Mouse (Mus musculus): Measurements from ENCODE around the gene Npnt. TPM values are rescaled to one million over a fixed set of nuclear protein-coding genes. Genes with fewer than 3 reads are reported as not detected.
A peak's percentile ranks its signal among the peaks of the same experiment; 100 is the strongest.

Npnt gene
- polyA plus RNA-seq, 1 experiment from 2014 or later = 48.0 TPM

DNA sequence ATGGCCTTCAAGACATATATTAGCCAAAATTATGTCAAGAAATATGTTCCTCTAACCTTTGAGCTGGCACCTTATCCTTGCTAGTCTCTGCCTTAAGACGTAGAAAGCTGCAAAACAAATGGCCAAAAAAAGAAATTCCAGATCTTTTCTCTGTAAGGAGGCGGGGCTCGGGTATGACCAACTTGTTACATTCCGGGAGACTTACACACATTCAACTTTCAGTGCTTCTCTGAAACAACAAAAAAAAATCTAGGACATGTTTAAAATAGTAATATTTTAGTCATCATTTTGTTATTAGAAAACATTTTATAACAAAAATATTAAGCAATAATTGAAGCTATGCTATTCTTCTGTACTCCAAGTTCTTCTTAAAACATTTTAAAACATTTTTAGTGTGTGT lies 18.6 kb downstream of the Npnt start:
- Histone ChIP-seq H3K36me3 (ENCODE audit: control insufficient read depth, insufficient read depth, low read length) (no peaks in the 10 kb centered on the region), H3K9me3 (ENCODE audit: control insufficient read depth, low read length) (no peaks in the 10 kb centered on the region), H3K27me3 (ENCODE audit: control insufficient read depth, insufficient read depth, low read length) (no peaks in the 10 kb centered on the region), H3K4me2 (replicated peaks; ENCODE audit: low read depth) (no peak overlapping the region), H3K4me1 (replicated peaks; ENCODE audit: control insufficient read depth, insufficient read depth) (no peaks in the 10 kb centered on the region), H3K27ac (replicated peaks) (no peak overlapping the region), H3K9ac (ENCODE audit: low read length) (no peak overlapping the region), H3K4me3 (ENCODE audit: low read depth, low read length) (no peak overlapping the region)
- WGBS = 64% methylated on average over 4 of the region's 4 CpGs
- no peak for ATAC-seq (ENCODE audit: low FRiP score, low TSS enrichment)
- TF ChIP-seq EP300 (optimal IDR thresholded peaks at IDR 0.05) (no peak), CTCF (IDR thresholded peaks at IDR 0.05; ENCODE audit: low read depth) (no peak)
- no peak for DNase-seq (ENCODE audit: low spot score)

DNA sequence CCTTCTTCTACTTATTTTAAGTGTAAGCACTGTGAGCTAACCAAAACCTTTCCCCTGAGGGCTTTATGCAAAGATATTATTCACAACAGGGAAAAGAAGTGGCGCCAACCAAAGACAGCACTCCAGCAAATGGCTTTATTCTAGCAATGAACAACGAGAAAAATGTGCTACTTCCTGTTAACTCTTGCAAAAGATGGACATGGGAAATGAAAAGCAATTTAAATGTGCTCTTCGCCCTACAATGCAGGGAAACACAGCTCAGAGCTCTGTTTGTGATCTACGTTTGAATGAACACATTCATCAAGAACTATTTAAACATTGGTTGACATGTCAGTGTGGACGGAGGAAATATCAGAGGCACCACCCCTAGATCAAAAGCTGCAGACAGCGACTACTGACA lies 20.2 kb downstream of the Npnt start:
- DNase-seq (ENCODE audit: low spot score) = no peak

DNA sequence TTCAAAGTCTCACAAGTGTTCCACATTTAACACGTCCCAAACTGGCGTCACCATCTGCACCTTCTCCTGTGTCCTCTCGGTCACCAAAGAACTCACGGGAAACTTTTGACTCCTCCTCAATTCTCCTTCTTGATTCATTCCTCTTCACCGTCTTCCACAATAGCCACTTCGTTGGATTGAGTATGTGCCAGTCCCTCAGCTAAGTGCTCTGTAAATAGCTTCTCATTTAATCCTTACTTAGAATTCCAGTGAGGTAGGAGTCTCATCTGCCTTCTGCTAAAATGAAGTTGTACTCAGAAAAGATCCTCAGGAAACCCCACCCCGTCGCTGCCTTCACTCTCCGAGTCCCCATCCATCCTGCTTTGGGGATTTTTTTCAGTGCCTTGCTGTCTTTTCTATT lies 21.9 kb downstream of the Npnt start:
- no peak overlapping the region for H3K4me2 ChIP-seq (replicated peaks; ENCODE audit: low read depth)
- no peaks in the 10 kb centered on the region for H3K27me3 ChIP-seq (ENCODE audit: control insufficient read depth, insufficient read depth, low read length)
- H3K4me3 ChIP-seq (ENCODE audit: low read depth, low read length) = no peak overlapping the region
- WGBS = 85% methylated on average over 9 of the region's 9 CpGs
- DNase-seq (ENCODE audit: low spot score) = no peak
- ATAC-seq (ENCODE audit: low FRiP score, low TSS enrichment) = no peak
- H3K27ac ChIP-seq (replicated peaks) = no peak overlapping the region
- TF ChIP-seq CTCF (IDR thresholded peaks at IDR 0.05; ENCODE audit: low read depth) = no peak
- TF ChIP-seq EP300 (optimal IDR thresholded peaks at IDR 0.05) = no peak
- no peaks in the 10 kb centered on the region for H3K4me1 ChIP-seq (replicated peaks; ENCODE audit: control insufficient read depth, insufficient read depth)
- no peaks in the 10 kb centered on the region for H3K9me3 ChIP-seq (ENCODE audit: control insufficient read depth, low read length)
- H3K36me3 ChIP-seq (ENCODE audit: control insufficient read depth, insufficient read depth, low read length) = no peaks in the 10 kb centered on the region
- H3K9ac ChIP-seq (ENCODE audit: low read length) = no peak overlapping the region

More for the DNA sequence above, 20.2 kb downstream of the Npnt start:
- H3K4me3 ChIP-seq (ENCODE audit: low read depth, low read length) = no peak overlapping the region
- TF ChIP-seq EP300 (optimal IDR thresholded peaks at IDR 0.05) (no peak), CTCF (IDR thresholded peaks at IDR 0.05; ENCODE audit: low read depth) (no peak)
- WGBS = 6% methylated on average over 6 of the region's 6 CpGs
- no peaks in the 10 kb centered on the region for H3K9me3 ChIP-seq (ENCODE audit: control insufficient read depth, low read length)
- H3K4me1 ChIP-seq (replicated peaks; ENCODE audit: control insufficient read depth, insufficient read depth) = no peaks in the 10 kb centered on the region
- peak; percentile 24; the same call in 1 of the 2 replicates for ATAC-seq (ENCODE audit: low FRiP score, low TSS enrichment)
- H3K9ac ChIP-seq (ENCODE audit: low read length) = no peak overlapping the region
- H3K36me3 ChIP-seq (ENCODE audit: control insufficient read depth, insufficient read depth, low read length) = no peaks in the 10 kb centered on the region
- 0 out of 2 replicates have a peak overlapping the region, but pooled peaks have one; percentile 13 for H3K27ac ChIP-seq (replicated peaks)
- no peak overlapping the region for H3K4me2 ChIP-seq (replicated peaks; ENCODE audit: low read depth)
- no peaks in the 10 kb centered on the region for H3K27me3 ChIP-seq (ENCODE audit: control insufficient read depth, insufficient read depth, low read length)

DNA sequence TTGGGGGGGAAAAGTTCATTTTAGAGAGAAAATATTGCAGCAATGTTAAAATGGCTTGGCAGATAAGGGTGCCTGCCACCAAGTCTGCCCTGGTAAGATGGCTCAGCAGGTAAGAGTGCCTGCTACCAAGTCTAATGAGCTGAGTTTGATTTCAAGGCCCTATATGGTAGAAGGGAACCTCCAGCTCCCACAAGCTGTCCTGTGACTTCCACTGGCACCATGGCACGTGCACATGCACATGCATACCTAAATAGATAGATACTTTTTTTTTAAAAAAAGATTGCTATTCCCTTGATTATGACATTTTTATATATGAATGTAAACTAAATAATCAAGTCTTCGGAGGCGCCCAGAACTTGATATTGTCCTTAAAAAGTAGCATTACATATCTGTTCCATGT lies 30.3 kb downstream of the Npnt start:
- Histone ChIP-seq H3K27me3 (ENCODE audit: control insufficient read depth, insufficient read depth, low read length) (no peaks in the 10 kb centered on the region), H3K9ac (ENCODE audit: low read length) (no peak overlapping the region), H3K4me3 (ENCODE audit: low read depth, low read length) (no peak overlapping the region), H3K4me1 (replicated peaks; ENCODE audit: control insufficient read depth, insufficient read depth) (no peaks in the 10 kb centered on the region), H3K9me3 (ENCODE audit: control insufficient read depth, low read length) (no peaks in the 10 kb centered on the region), H3K4me2 (replicated peaks; ENCODE audit: low read depth) (no peak overlapping the region), H3K27ac (replicated peaks) (no peak overlapping the region), H3K36me3 (ENCODE audit: control insufficient read depth, insufficient read depth, low read length) (no peaks in the 10 kb centered on the region)
- TF ChIP-seq EP300 (optimal IDR thresholded peaks at IDR 0.05) = no peak
- no peak for TF ChIP-seq CTCF (IDR thresholded peaks at IDR 0.05; ENCODE audit: low read depth)
- ATAC-seq (ENCODE audit: low FRiP score, low TSS enrichment) = no peak
- no peak for DNase-seq (ENCODE audit: low spot score)
- WGBS = 91% methylated on average over 3 of the region's 3 CpGs

DNA sequence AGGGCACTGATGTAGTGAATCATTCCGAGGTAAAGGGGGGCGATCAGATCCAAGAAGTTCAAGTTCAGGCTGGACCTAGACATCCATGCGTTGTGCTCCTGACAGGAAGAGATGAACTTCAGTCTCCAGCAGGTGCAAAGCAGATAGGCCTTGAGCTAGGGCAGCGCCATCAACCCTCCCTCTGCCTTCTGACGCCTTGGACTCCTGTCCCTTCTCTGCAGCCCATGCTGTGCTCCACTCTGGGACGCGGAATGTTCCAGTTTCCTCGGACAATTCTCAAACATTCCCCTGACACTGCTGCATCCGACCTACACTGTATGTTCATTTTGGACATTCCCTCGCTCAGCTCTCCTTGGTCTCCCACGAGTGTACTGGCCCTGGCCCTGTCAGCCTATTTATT lies 30.9 kb downstream of the Npnt start:
- H3K4me3 ChIP-seq (ENCODE audit: low read depth, low read length) = no peak overlapping the region
- H3K27me3 ChIP-seq (ENCODE audit: control insufficient read depth, insufficient read depth, low read length) = no peaks in the 10 kb centered on the region
- no peaks in the 10 kb centered on the region for H3K9me3 ChIP-seq (ENCODE audit: control insufficient read depth, low read length)
- no peak for TF ChIP-seq EP300 (optimal IDR thresholded peaks at IDR 0.05)
- no peak for TF ChIP-seq CTCF (IDR thresholded peaks at IDR 0.05; ENCODE audit: low read depth)
- H3K4me1 ChIP-seq (replicated peaks; ENCODE audit: control insufficient read depth, insufficient read depth) = no peaks in the 10 kb centered on the region
- DNase-seq (ENCODE audit: low spot score) (no peak), ATAC-seq (ENCODE audit: low FRiP score, low TSS enrichment) (no peak)
- 89% methylated on average over 11 of the region's 11 CpGs for WGBS
- no peaks in the 10 kb centered on the region for H3K36me3 ChIP-seq (ENCODE audit: control insufficient read depth, insufficient read depth, low read length)
- no peak overlapping the region for H3K27ac ChIP-seq (replicated peaks)
- H3K9ac ChIP-seq (ENCODE audit: low read length) = no peak overlapping the region
- no peak overlapping the region for H3K4me2 ChIP-seq (replicated peaks; ENCODE audit: low read depth)

DNA sequence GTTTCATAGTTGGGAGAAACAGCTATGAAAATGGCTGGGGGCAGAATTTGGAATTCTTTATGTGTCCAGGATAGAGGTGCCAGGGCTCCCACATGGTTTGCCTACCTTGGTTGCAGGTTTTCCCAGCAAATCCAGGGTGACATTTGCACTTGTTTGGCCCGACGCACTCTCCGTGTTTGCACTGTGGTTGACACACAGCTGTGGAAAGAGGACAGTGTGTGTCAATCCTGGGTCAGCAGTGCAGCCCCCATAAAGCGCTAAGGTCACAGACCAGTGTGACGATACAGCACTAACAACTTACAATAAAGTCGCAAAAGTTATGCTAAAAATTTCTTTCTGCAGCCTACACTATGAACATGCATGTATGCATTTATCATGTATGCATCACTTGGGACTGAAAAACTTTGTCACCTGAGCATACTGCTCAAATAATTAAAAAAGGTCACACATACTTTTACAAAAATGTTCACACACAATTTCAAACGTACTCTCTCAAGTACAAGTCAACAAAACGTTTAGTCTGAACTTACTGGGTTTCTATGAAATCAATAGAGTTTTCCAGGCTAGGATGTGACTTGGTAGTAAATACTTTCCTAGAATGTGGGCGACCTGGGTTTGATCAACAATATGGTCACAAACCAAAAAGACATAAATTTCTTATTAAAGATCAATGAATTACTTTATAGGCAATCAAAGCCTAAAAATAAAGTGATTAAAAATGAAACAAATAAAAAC lies 32.6 kb downstream of the Npnt start:
- TF ChIP-seq CTCF (IDR thresholded peaks at IDR 0.05; ENCODE audit: low read depth) = no peak
- TF ChIP-seq EP300 (optimal IDR thresholded peaks at IDR 0.05) = no peak
- no peak overlapping the region for H3K4me2 ChIP-seq (replicated peaks; ENCODE audit: low read depth)
- H3K27ac ChIP-seq (replicated peaks) = no peak overlapping the region
- ATAC-seq (ENCODE audit: low FRiP score, low TSS enrichment) = no peak
- H3K4me1 ChIP-seq (replicated peaks; ENCODE audit: control insufficient read depth, insufficient read depth) = no peaks in the 10 kb centered on the region
- no peaks in the 10 kb centered on the region for H3K36me3 ChIP-seq (ENCODE audit: control insufficient read depth, insufficient read depth, low read length)
- no peak overlapping the region for H3K9ac ChIP-seq (ENCODE audit: low read length)
- H3K9me3 ChIP-seq (ENCODE audit: control insufficient read depth, low read length) = no peaks in the 10 kb centered on the region
- H3K4me3 ChIP-seq (ENCODE audit: low read depth, low read length) = no peak overlapping the region
- 78% methylated on average over 9 of the region's 9 CpGs for WGBS
- no peaks in the 10 kb centered on the region for H3K27me3 ChIP-seq (ENCODE audit: control insufficient read depth, insufficient read depth, low read length)
- no peak for DNase-seq (ENCODE audit: low spot score)

All from stomach, postnatal 0 days (tissue).